Mouse (Mus musculus) MEL (cell line): ENCODE data around the gene Blm. TPM values are rescaled to one million over a fixed set of nuclear protein-coding genes. Genes with fewer than 3 reads are reported as not detected.

Source experiments
- DNase-seq: peaks from one replicate; pipeline ENCODE4 v3.0.0; 2011; ENCODE audit warnings: low read depth, low spot score
- H3K27ac ChIP-seq: 2 replicates; pipeline ENCODE4 v1.5.1; 2012; ENCODE audit warnings: low read depth, mild to moderate bottlenecking, control low read depth, low read length, moderate library complexity; ENCODE audit not compliant: control insufficient read depth
- H3K27me3 ChIP-seq, 2 experiments: fragments of 150-350 bp in 1 of 2; sonication (generic) in 1 of 2; 2 replicates each; pipeline ENCODE4 v1.6.1; 2012; ENCODE audit warnings: low read length in 2 of 2, mild to moderate bottlenecking in 2 of 2, improper control_type of control experiment in 1 of 2, moderate library complexity in 1 of 2; ENCODE audit not compliant: insufficient read depth in 2 of 2, control insufficient read depth in 1 of 2
- H3K36me3 ChIP-seq, 2 experiments: 2 replicates each; pipeline ENCODE4 v1.6.1; 2012 to 2014; ENCODE audit warnings: low read length in 2 of 2, improper control_type of control experiment in 1 of 2, inconsistent platforms in 1 of 2, mild to moderate bottlenecking in 1 of 2; ENCODE audit not compliant: insufficient read depth in 2 of 2, control insufficient read depth in 1 of 2
- H3K4me1 ChIP-seq, 2 experiments: fragments of 150-350 bp in 1 of 2; sonication (generic) in 1 of 2; 2 replicates each; pipeline ENCODE4 v1.6.1; 2012; ENCODE audit warnings: low read length in 2 of 2, improper control_type of control experiment in 1 of 2, mild to moderate bottlenecking in 1 of 2; ENCODE audit not compliant: insufficient read depth in 2 of 2, control insufficient read depth in 1 of 2
- H3K4me3 ChIP-seq, 2 experiments: fragments of 150-350 bp in 1 of 2; sonication (generic) in 1 of 2; 2 replicates each; pipeline ENCODE4 v1.5.1; 2012; ENCODE audit warnings: low read depth in 2 of 2, low read length in 2 of 2, mild to moderate bottlenecking in 2 of 2, moderate library complexity in 2 of 2, control low read depth in 1 of 2, improper control_type of control experiment in 1 of 2; ENCODE audit not compliant: control insufficient read depth in 1 of 2, insufficient read depth in 1 of 2
- H3K79me2 ChIP-seq: 2 replicates; pipeline ENCODE4 v1.6.1; 2012; ENCODE audit warnings: mild to moderate bottlenecking, low read length, moderate library complexity; ENCODE audit not compliant: control insufficient read depth, poor library complexity, insufficient read depth
- H3K9ac ChIP-seq: 2 replicates; pipeline ENCODE4 v1.6.1; 2012; ENCODE audit warnings: low read depth, mild to moderate bottlenecking, control low read depth, low read length, moderate library complexity; ENCODE audit not compliant: control insufficient read depth, poor library complexity, severe bottlenecking
- H3K9me3 ChIP-seq: fragments of 150-350 bp; sonication (generic); replicated peaks from 2 replicates; pipeline ENCODE4 v1.6.1; 2012; ENCODE audit warnings: mild to moderate bottlenecking, low read length, improper control_type of control experiment, moderate library complexity; ENCODE audit not compliant: insufficient read depth
- BHLHE40 ChIP-seq: IDR thresholded peaks from 2 replicates; pipeline ENCODE4 v1.6.1; 2012; ENCODE audit warnings: low read depth, mild to moderate bottlenecking, inconsistent platforms, low read length, improper control_type of control experiment, borderline replicate concordance
- CHD1 ChIP-seq: IDR thresholded peaks from 2 replicates; pipeline ENCODE4 v1.6.1; 2012; ENCODE audit warnings: low read depth, mild to moderate bottlenecking, inconsistent platforms, low read length, improper control_type of control experiment
- CTCF ChIP-seq, 3 experiments: IDR thresholded peaks in 2 of 3; conservative IDR thresholded peaks in 1 of 3; 2 replicates each; pipeline ENCODE4 v1.5.1; 2011 to 2012; ENCODE audit warnings: low read length in 3 of 3, low read depth in 2 of 3, mild to moderate bottlenecking in 2 of 3, improper control_type of control experiment in 1 of 3, inconsistent platforms in 1 of 3, mixed read lengths in 1 of 3, moderate library complexity in 1 of 3; ENCODE audit not compliant: control insufficient read depth in 1 of 3, insufficient read depth in 1 of 3, poor library complexity in 1 of 3, severe bottlenecking in 1 of 3
- ELF1 ChIP-seq: IDR thresholded peaks from 2 replicates; pipeline ENCODE4 v1.6.1; 2014; ENCODE audit warnings: low read depth, mild to moderate bottlenecking, inconsistent platforms, low read length, improper control_type of control experiment, moderate library complexity
- EP300 ChIP-seq, 2 experiments: IDR thresholded peaks; 2 replicates each; pipeline ENCODE4 v1.6.1; 2011; ENCODE audit warnings: improper control_type of control experiment in 2 of 2, low read length in 2 of 2, low read depth in 1 of 2, mild to moderate bottlenecking in 1 of 2
- ETS1 ChIP-seq: IDR thresholded peaks from 2 replicates; pipeline ENCODE4 v1.6.1; 2012; ENCODE audit warnings: low read depth, mild to moderate bottlenecking, inconsistent platforms, low read length, improper control_type of control experiment, moderate library complexity
- GABPA ChIP-seq: IDR thresholded peaks from 2 replicates; pipeline ENCODE4 v1.6.1; 2012; ENCODE audit warnings: low read depth, mild to moderate bottlenecking, inconsistent platforms, low read length, improper control_type of control experiment, moderate library complexity
- HCFC1 ChIP-seq: IDR thresholded peaks from 2 replicates; pipeline ENCODE4 v1.6.1; 2012; ENCODE audit warnings: low read depth, mild to moderate bottlenecking, inconsistent platforms, low read length, improper control_type of control experiment, moderate library complexity
- JUND ChIP-seq: IDR thresholded peaks from 2 replicates; pipeline ENCODE4 v1.6.1; 2011; ENCODE audit warnings: low read depth, mild to moderate bottlenecking, improper control_type of control experiment, low read length
- KAT2A ChIP-seq: conservative IDR thresholded peaks from 2 replicates; pipeline ENCODE4 v1.6.1; 2012; ENCODE audit warnings: low read depth, low read length, improper control_type of control experiment, inconsistent platforms
- MXI1 ChIP-seq: IDR thresholded peaks from 2 replicates; pipeline ENCODE4 v1.6.1; 2011; ENCODE audit warnings: mild to moderate bottlenecking, low read depth, low read length, improper control_type of control experiment
- MYB ChIP-seq: IDR thresholded peaks from 2 replicates; pipeline ENCODE4 v1.6.1; 2011; ENCODE audit warnings: mild to moderate bottlenecking, low read depth, low read length, improper control_type of control experiment
- NELFE ChIP-seq: IDR thresholded peaks from 2 replicates; pipeline ENCODE4 v1.6.1; 2011; ENCODE audit warnings: low read depth, low read length, improper control_type of control experiment
- NRF1 ChIP-seq: IDR thresholded peaks from 2 replicates; pipeline ENCODE4 v1.6.1; 2014; ENCODE audit warnings: low read depth, mild to moderate bottlenecking, inconsistent platforms, low read length, improper control_type of control experiment, moderate library complexity; ENCODE audit not compliant: poor library complexity, insufficient read depth, severe bottlenecking
- POLR2AphosphoS2 ChIP-seq: IDR thresholded peaks from 2 replicates; pipeline ENCODE4 v1.6.1; 2011; ENCODE audit warnings: low read length, improper control_type of control experiment
- SIN3A ChIP-seq: IDR thresholded peaks from 2 replicates; pipeline ENCODE4 v1.6.1; 2012; ENCODE audit warnings: low read length, improper control_type of control experiment, inconsistent platforms
- SMC3 ChIP-seq: IDR thresholded peaks from 2 replicates; pipeline ENCODE4 v1.6.1; 2011; ENCODE audit warnings: low read depth, low read length, improper control_type of control experiment
- TAL1 ChIP-seq: IDR thresholded peaks from 2 replicates; pipeline ENCODE4 v1.6.1; 2012; ENCODE audit warnings: mild to moderate bottlenecking, inconsistent platforms, low read length, moderate library complexity, mixed read lengths
- UBTF ChIP-seq: IDR thresholded peaks from 2 replicates; pipeline ENCODE4 v1.6.1; 2012; ENCODE audit warnings: low read depth, mild to moderate bottlenecking, inconsistent platforms, low read length, improper control_type of control experiment, moderate library complexity, borderline replicate concordance; ENCODE audit not compliant: insufficient read depth
- USF1 ChIP-seq: IDR thresholded peaks from 2 replicates; pipeline ENCODE4 v1.6.1; 2014; ENCODE audit warnings: low read depth, mild to moderate bottlenecking, inconsistent platforms, low read length, improper control_type of control experiment, moderate library complexity
- USF2 ChIP-seq, 2 experiments: IDR thresholded peaks; 2 replicates each; pipeline ENCODE4 v1.6.1; 2011 to 2012; ENCODE audit warnings: improper control_type of control experiment in 2 of 2, low read length in 2 of 2, borderline replicate concordance in 1 of 2, inconsistent platforms in 1 of 2, low read depth in 1 of 2, mild to moderate bottlenecking in 1 of 2; ENCODE audit not compliant: insufficient read depth in 1 of 2
- ZC3H11A ChIP-seq: IDR thresholded peaks from 2 replicates; pipeline ENCODE4 v1.6.1; 2012; ENCODE audit warnings: low read depth, mild to moderate bottlenecking, inconsistent platforms, low read length, improper control_type of control experiment
- ZKSCAN1 ChIP-seq: IDR thresholded peaks from 2 replicates; pipeline ENCODE4 v1.6.1; 2012; ENCODE audit warnings: low read depth, mild to moderate bottlenecking, inconsistent platforms, low read length, improper control_type of control experiment, moderate library complexity
- ZMIZ1 ChIP-seq: IDR thresholded peaks from 2 replicates; pipeline ENCODE4 v1.6.1; 2012; ENCODE audit warnings: low read depth, mild to moderate bottlenecking, inconsistent platforms, low read length, improper control_type of control experiment, moderate library complexity
- polyA plus RNA-seq, 2 experiments: library from polyadenylated mRNA; stranded (reverse) in 1 of 2; unstranded in 1 of 2; fragments of >175 nt in 1 of 2; fragments of >200 nt in 1 of 2; gene quantifications; 2 replicates each; pipeline versions ENCODE4 v1.2.1 to v1.2.4; 2012; ENCODE audit warnings: low replicate concordance in 2 of 2, low read depth in 1 of 2; ENCODE audit not compliant: insufficient read length in 2 of 2, insufficient read depth in 1 of 2, missing spikeins in 1 of 2
- total RNA-seq: library from RNA; depleted of rRNA; stranded (reverse); fragments of 300-350 nt; gene quantifications from 2 replicates; pipeline ENCODE4 v1.2.3, GENCODE M21; 2012

Gene Blm
- total and polyA plus RNA-seq, 3 experiments = 28.5 to 83.8 (median 52.0) TPM

DNA sequence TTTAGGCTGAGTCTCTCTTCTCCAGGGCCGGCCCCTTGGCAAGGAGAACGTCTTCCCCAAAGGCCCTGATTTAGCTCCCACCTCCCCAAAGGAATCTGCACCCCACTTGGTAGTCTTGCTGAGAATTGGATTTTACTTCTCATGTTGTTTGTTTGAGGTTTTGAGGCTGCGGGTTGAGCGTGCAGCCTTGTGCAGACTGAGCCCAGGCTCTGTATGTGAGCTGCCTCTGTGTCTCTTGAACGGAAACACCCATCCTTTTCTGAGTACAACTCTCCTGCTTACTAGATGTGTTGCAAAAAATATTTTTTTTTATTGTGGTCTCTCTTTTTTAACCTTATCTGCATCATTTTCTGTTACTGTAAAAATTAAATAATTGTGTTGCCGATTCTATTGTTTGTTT is 113.3 kb downstream of the Blm start:
- H3K9ac ChIP-seq = no peak overlapping the region
- no peaks in the 10 kb centered on the region for H3K27me3 ChIP-seq
- TF ChIP-seq CHD1 = no peak
- TF ChIP-seq HCFC1 = no peak
- no peak for TF ChIP-seq TAL1
- TF ChIP-seq USF2 (IDR thresholded peaks at IDR 0.05; ENCODE audit: borderline replicate concordance in 1 of 2, insufficient read depth in 1 of 2, low read depth in 1 of 2, low read length in 2 of 2) = no peak
- no peak for TF ChIP-seq SMC3
- TF ChIP-seq ETS1 = no peak
- no peak for TF ChIP-seq ELF1
- TF ChIP-seq, all 39 proteins: peak for 0
- Histone ChIP-seq H3K4me1 (peaks cover 14 to 52% of the 10 kb centered on the region in 2 experiments), H3K27ac (no peak overlapping the region), H3K36me3 (peaks cover 0 to 38% of the 10 kb centered on the region in 2 experiments; a peak in 2 of 4 replicates), H3K79me2 (no peaks in the 10 kb centered on the region), H3K9me3 (no peaks in the 10 kb centered on the region), H3K4me3 (no peak overlapping the region)
- DNase-seq = no peak

DNA sequence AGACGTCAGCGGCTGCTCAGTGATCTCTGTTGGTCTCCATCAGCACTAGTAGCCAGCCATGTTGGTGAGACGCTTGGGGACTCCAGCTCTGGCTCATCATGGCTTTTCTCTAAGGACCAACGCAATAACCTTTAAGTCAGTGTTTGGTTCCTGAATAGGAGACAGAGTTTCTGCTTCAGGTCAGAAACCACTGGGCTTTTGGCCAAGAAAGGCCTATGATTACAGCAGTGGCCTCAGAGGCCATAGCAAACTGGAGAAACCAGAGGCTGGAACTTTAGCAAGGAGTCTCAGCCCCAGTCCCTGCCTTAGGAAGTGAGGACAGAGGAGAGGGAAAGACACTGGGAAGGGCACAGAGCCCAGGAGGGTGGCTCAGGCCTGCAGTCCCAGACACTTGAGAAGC is 114.3 kb downstream of the Blm start:
- Histone ChIP-seq H3K4me3 (no peak overlapping the region), H3K27me3 (no peaks in the 10 kb centered on the region), H3K9ac (no peak overlapping the region), H3K4me1 (peaks cover 17 to 55% of the 10 kb centered on the region in 2 experiments), H3K9me3 (no peaks in the 10 kb centered on the region), H3K79me2 (no peaks in the 10 kb centered on the region), H3K27ac (peak overlapping the region; percentile 23), H3K36me3 (peaks cover 0 to 41% of the 10 kb centered on the region in 2 experiments; a peak in 2 of 4 replicates)
- no peak for TF ChIP-seq USF1
- TF ChIP-seq BHLHE40 = no peak
- no peak for TF ChIP-seq USF2 (IDR thresholded peaks at IDR 0.05; ENCODE audit: borderline replicate concordance in 1 of 2, insufficient read depth in 1 of 2, low read depth in 1 of 2, low read length in 2 of 2)
- no peak for TF ChIP-seq SIN3A
- no peak for TF ChIP-seq CTCF (IDR thresholded peaks at IDR 0.05 in 2 of 3, conservative IDR thresholded peaks at IDR 0.05 in 1 of 3; ENCODE audit: control insufficient read depth in 1 of 3, insufficient read depth in 1 of 3, low read depth in 2 of 3, low read length in 3 of 3, poor library complexity in 1 of 3, severe bottlenecking in 1 of 3)
- TF ChIP-seq ZMIZ1 = no peak
- no peak for TF ChIP-seq ZKSCAN1
- TF ChIP-seq JUND = no peak
- no peak for TF ChIP-seq ZC3H11A
- TF ChIP-seq MXI1 = no peak
- no peak for TF ChIP-seq TAL1
- no peak for TF ChIP-seq MYB
- TF ChIP-seq POLR2AphosphoS2 = no peak
- no peak for TF ChIP-seq NRF1
- no peak for TF ChIP-seq EP300 (IDR thresholded peaks at IDR 0.05; ENCODE audit: low read depth in 1 of 2, low read length in 2 of 2)
- no peak for TF ChIP-seq KAT2A
- TF ChIP-seq GABPA = no peak
- TF ChIP-seq UBTF = no peak
- no peak for TF ChIP-seq NELFE
- no peak for DNase-seq
